Mouse (Mus musculus): ENCODE measurements around the gene Men1. TPM values are rescaled to one million over a fixed set of nuclear protein-coding genes. Genes with fewer than 3 reads are reported as not detected.

Men1 gene
- polyA plus RNA-seq, 1 experiment: 51.0 TPM

- TF ChIP-seq MYOD1 (IDR thresholded peaks at IDR 0.05; ENCODE audit: control insufficient read depth, insufficient read length, low read depth) (no peak), FOSL1 (IDR thresholded peaks at IDR 0.05; ENCODE audit: insufficient read depth, low read length, poor library complexity, severe bottlenecking) (no peak), MAX (IDR thresholded peaks at IDR 0.05) (no peak), CEBPB (IDR thresholded peaks at IDR 0.05; ENCODE audit: low read depth) (no peak), CTCF (IDR thresholded peaks at IDR 0.05; ENCODE audit: control insufficient read depth, insufficient read depth, insufficient read length) (no peak), USF1 (IDR thresholded peaks at IDR 0.05; ENCODE audit: low read depth) (no peak), MYOG (IDR thresholded peaks at IDR 0.05; ENCODE audit: control insufficient read depth, extremely low read depth, insufficient read length) (no peak)
- Histone ChIP-seq H3K79me2 (ENCODE audit: control insufficient read depth, insufficient read depth) (peaks cover 2% of the 10 kb centered on the region), H3K79me3 (ENCODE audit: low read depth) (no peaks in the 10 kb centered on the region), H3ac (ENCODE audit: control insufficient read depth, insufficient read length, low read depth) (no peak overlapping the region), H3K27me3 (ENCODE audit: control insufficient read depth, insufficient read depth, insufficient read length) (no peaks in the 10 kb centered on the region), H3K4me3 (ENCODE audit: insufficient read depth, poor library complexity, severe bottlenecking) (no peak overlapping the region), H3K36me3 (ENCODE audit: control insufficient read depth, insufficient read depth) (peaks cover 29% of the 10 kb centered on the region)
These were observed 7.6 kb downstream of the Men1 start for GRCm38 (mm10) chr19:6342276-6342933.

GRCm38 (mm10) chr19:6343066-6343925, 8.5 kb downstream of the Men1 start:
- H3K27me3 ChIP-seq (ENCODE audit: control insufficient read depth, insufficient read depth, insufficient read length): no peaks in the 10 kb centered on the region
- H3K36me3 ChIP-seq (ENCODE audit: control insufficient read depth, insufficient read depth): peaks cover 20% of the 10 kb centered on the region
- no peaks in the 10 kb centered on the region for H3K79me3 ChIP-seq (ENCODE audit: low read depth)
- TF ChIP-seq CTCF (IDR thresholded peaks at IDR 0.05; ENCODE audit: control insufficient read depth, insufficient read depth, insufficient read length) (no peak), MAX (IDR thresholded peaks at IDR 0.05) (no peak), FOSL1 (IDR thresholded peaks at IDR 0.05; ENCODE audit: insufficient read depth, low read length, poor library complexity, severe bottlenecking) (no peak), CEBPB (IDR thresholded peaks at IDR 0.05; ENCODE audit: low read depth) (no peak), MYOG (IDR thresholded peaks at IDR 0.05; ENCODE audit: control insufficient read depth, extremely low read depth, insufficient read length) (no peak), USF1 (IDR thresholded peaks at IDR 0.05; ENCODE audit: low read depth) (no peak), MYOD1 (IDR thresholded peaks at IDR 0.05; ENCODE audit: control insufficient read depth, insufficient read length, low read depth) (no peak)
- no peaks in the 10 kb centered on the region for H3K79me2 ChIP-seq (ENCODE audit: control insufficient read depth, insufficient read depth)
- no peak overlapping the region for H3ac ChIP-seq (ENCODE audit: control insufficient read depth, insufficient read length, low read depth)
- no peak overlapping the region for H3K4me3 ChIP-seq (ENCODE audit: insufficient read depth, poor library complexity, severe bottlenecking)

GRCm38 (mm10) chr19:6343996-6344395, 9.2 kb downstream of the Men1 start:
- no peaks in the 10 kb centered on the region for H3K27me3 ChIP-seq (ENCODE audit: control insufficient read depth, insufficient read depth, insufficient read length)
- no peaks in the 10 kb centered on the region for H3K79me2 ChIP-seq (ENCODE audit: control insufficient read depth, insufficient read depth)
- no peaks in the 10 kb centered on the region for H3K79me3 ChIP-seq (ENCODE audit: low read depth)
- H3ac ChIP-seq (ENCODE audit: control insufficient read depth, insufficient read length, low read depth): no peak overlapping the region
- H3K36me3 ChIP-seq (ENCODE audit: control insufficient read depth, insufficient read depth): peaks cover 13% of the 10 kb centered on the region
- no peak for TF ChIP-seq USF1 (IDR thresholded peaks at IDR 0.05; ENCODE audit: low read depth)
- TF ChIP-seq CTCF (IDR thresholded peaks at IDR 0.05; ENCODE audit: control insufficient read depth, insufficient read depth, insufficient read length): no peak
- TF ChIP-seq FOSL1 (IDR thresholded peaks at IDR 0.05; ENCODE audit: insufficient read depth, low read length, poor library complexity, severe bottlenecking): no peak
- no peak for TF ChIP-seq CEBPB (IDR thresholded peaks at IDR 0.05; ENCODE audit: low read depth)
- TF ChIP-seq MYOG (IDR thresholded peaks at IDR 0.05; ENCODE audit: control insufficient read depth, extremely low read depth, insufficient read length): no peak
- TF ChIP-seq MAX (IDR thresholded peaks at IDR 0.05): no peak
- no peak for TF ChIP-seq MYOD1 (IDR thresholded peaks at IDR 0.05; ENCODE audit: control insufficient read depth, insufficient read length, low read depth)
- no peak overlapping the region for H3K4me3 ChIP-seq (ENCODE audit: insufficient read depth, poor library complexity, severe bottlenecking)

GRCm38 (mm10) chr19:6346023-6346422, 11.2 kb downstream of the Men1 start:
- H3K27me3 ChIP-seq (ENCODE audit: control insufficient read depth, insufficient read depth, insufficient read length): no peaks in the 10 kb centered on the region
- no peaks in the 10 kb centered on the region for H3K79me3 ChIP-seq (ENCODE audit: low read depth)
- H3K79me2 ChIP-seq (ENCODE audit: control insufficient read depth, insufficient read depth): no peaks in the 10 kb centered on the region
- TF ChIP-seq MYOD1 (IDR thresholded peaks at IDR 0.05; ENCODE audit: control insufficient read depth, insufficient read length, low read depth) (no peak), CTCF (IDR thresholded peaks at IDR 0.05; ENCODE audit: control insufficient read depth, insufficient read depth, insufficient read length) (no peak), USF1 (IDR thresholded peaks at IDR 0.05; ENCODE audit: low read depth) (no peak), MAX (IDR thresholded peaks at IDR 0.05) (no peak), FOSL1 (IDR thresholded peaks at IDR 0.05; ENCODE audit: insufficient read depth, low read length, poor library complexity, severe bottlenecking) (no peak), CEBPB (IDR thresholded peaks at IDR 0.05; ENCODE audit: low read depth) (no peak), MYOG (IDR thresholded peaks at IDR 0.05; ENCODE audit: control insufficient read depth, extremely low read depth, insufficient read length) (no peak)
- no peak overlapping the region for H3ac ChIP-seq (ENCODE audit: control insufficient read depth, insufficient read length, low read depth)
- H3K4me3 ChIP-seq (ENCODE audit: insufficient read depth, poor library complexity, severe bottlenecking): no peak overlapping the region
- H3K36me3 ChIP-seq (ENCODE audit: control insufficient read depth, insufficient read depth): no peaks in the 10 kb centered on the region

DNA sequence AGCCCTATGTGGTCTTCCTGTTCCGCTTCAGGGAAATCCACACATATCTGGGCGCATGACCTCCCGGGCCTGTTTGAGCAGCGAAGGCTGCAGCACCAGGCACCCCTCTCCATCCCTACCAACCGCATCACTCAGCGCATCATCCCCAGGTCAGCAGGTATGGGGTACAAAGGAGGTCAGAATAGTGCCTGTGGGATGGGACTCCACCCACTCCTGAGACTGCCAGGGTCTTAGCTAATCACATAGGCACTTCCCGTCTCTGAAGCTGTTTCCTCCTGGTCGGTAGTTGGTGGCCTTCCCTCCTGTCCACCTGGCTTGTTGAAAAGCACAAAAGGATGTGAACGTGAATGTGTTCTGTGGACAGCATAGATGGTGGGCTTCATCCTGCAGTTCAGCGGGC, 11.9 kb downstream of the Men1 start:
- no peaks in the 10 kb centered on the region for H3K79me3 ChIP-seq (ENCODE audit: low read depth)
- TF ChIP-seq FOSL1 (IDR thresholded peaks at IDR 0.05; ENCODE audit: insufficient read depth, low read length, poor library complexity, severe bottlenecking) (no peak), MYOG (IDR thresholded peaks at IDR 0.05; ENCODE audit: control insufficient read depth, extremely low read depth, insufficient read length) (no peak), CTCF (IDR thresholded peaks at IDR 0.05; ENCODE audit: control insufficient read depth, insufficient read depth, insufficient read length) (no peak), CEBPB (IDR thresholded peaks at IDR 0.05; ENCODE audit: low read depth) (no peak), USF1 (IDR thresholded peaks at IDR 0.05; ENCODE audit: low read depth) (no peak), MAX (IDR thresholded peaks at IDR 0.05) (no peak)
- no peaks in the 10 kb centered on the region for H3K79me2 ChIP-seq (ENCODE audit: control insufficient read depth, insufficient read depth)
- H3K4me3 ChIP-seq (ENCODE audit: insufficient read depth, poor library complexity, severe bottlenecking): no peak overlapping the region
- no peaks in the 10 kb centered on the region for H3K27me3 ChIP-seq (ENCODE audit: control insufficient read depth, insufficient read depth, insufficient read length)
- H3K36me3 ChIP-seq (ENCODE audit: control insufficient read depth, insufficient read depth): no peaks in the 10 kb centered on the region
- H3ac ChIP-seq (ENCODE audit: control insufficient read depth, insufficient read length, low read depth): no peak overlapping the region
